In genomic region chr8:46103434-46103833, GRCm38 (mm10) we compare ENCODE assay signal across 24 mouse cellular contexts.
"Had no signal": no experiment of that assay in that cellular context is flagged by ENCODE, and none has a peak within 500 bp of the region (broad histone marks: within the 10 kb centered on the region; RNA-seq: fewer than 3 reads in every experiment).

No protein-coding gene starts in this region.

- H3K4me1 ChIP-seq: heart, embryonic 13.5 days; heart, embryonic 15.5 days; hindbrain, embryonic 10.5 days; hindbrain, embryonic 12.5 days; intestine, embryonic 15.5 days; limb, embryonic 10.5 days; limb, embryonic 12.5 days; liver, embryonic 13.5 days had no signal

- ATAC-seq: hindbrain, embryonic 16.5 days; inflammation-experienced regulatory T-cells, adult 6 months; intestine, embryonic 15.5 days; intestine, postnatal 0 days had no signal

- H3K4me3 ChIP-seq: gastrocnemius, adult 2 months; heart, adult 2 months; heart, embryonic 13.5 days; heart, embryonic 15.5 days; hindbrain, embryonic 10.5 days; hindbrain, embryonic 12.5 days; intestine, embryonic 15.5 days; layer of hippocampus, adult 2 months; left cerebral cortex, adult 2 months; limb, embryonic 10.5 days; limb, embryonic 12.5 days; liver, embryonic 13.5 days had no signal

- H3K27me3 ChIP-seq: heart, embryonic 13.5 days; heart, embryonic 15.5 days; hindbrain, embryonic 12.5 days; intestine, embryonic 15.5 days; limb, embryonic 12.5 days; liver, embryonic 13.5 days had no signal

- H3K9me3 ChIP-seq: liver, embryonic 13.5 days had no signal

- DNase-seq: gastrocnemius, adult 2 months; gastrocnemius, postnatal 10 days; gastrocnemius, postnatal 25 days; heart, adult 2 months; heart, postnatal 4 days; kidney, adult 18-20 months; kidney, adult 8-10 months; kidney, postnatal 10 days; kidney, postnatal 25 days; kidney, postnatal 4 days; liver; liver, embryonic 13.5 days had no signal
